Mouse (Mus musculus): Measurements from ENCODE around the gene Nup50. TPM values are rescaled to one million over a fixed set of nuclear protein-coding genes. Genes with fewer than 3 reads are reported as not detected.

Nup50 gene
- polyA plus RNA-seq, 1 experiment from 2014 or later = 42.5 TPM

- under 1% methylated on average over 54 of the region's 68 CpGs for WGBS
- no peak for DNase-seq (ENCODE audit: low spot score)
Observed at GRCm38 (mm10) chr15:84923508-84924181, 434 bp downstream of the Nup50 start.

GRCm38 (mm10) chr15:84924781-84925315 is 1.6 kb downstream of the Nup50 start:
- Histone ChIP-seq H3K27me3 (ENCODE audit: insufficient read depth, poor library complexity, severe bottlenecking) (no peaks in the 10 kb centered on the region), H3K4me3 (peak overlapping the region; percentile 96), H3K4me1 (peaks cover 23% of the 10 kb centered on the region), H3K9me3 (no peaks in the 10 kb centered on the region), H3K36me3 (peaks cover 31% of the 10 kb centered on the region), H3K27ac (no peak overlapping the region)
- no peak for DNase-seq (ENCODE audit: low spot score)
- 17% methylated on average over 9 of the region's 9 CpGs for WGBS

More at GRCm38 (mm10) chr15:84923508-84924181, 434 bp downstream of the Nup50 start:
- H3K4me1 ChIP-seq = peaks cover 23% of the 10 kb centered on the region
- H3K36me3 ChIP-seq = peaks cover 23% of the 10 kb centered on the region
- peak overlapping the region; percentile 96 for H3K4me3 ChIP-seq
- no peaks in the 10 kb centered on the region for H3K27me3 ChIP-seq (ENCODE audit: insufficient read depth, poor library complexity, severe bottlenecking)
- H3K27ac ChIP-seq = peak overlapping the region; percentile 99
- H3K9me3 ChIP-seq = no peaks in the 10 kb centered on the region

- 41% methylated on average over 1 of the region's 1 CpGs for WGBS
- Histone ChIP-seq H3K27ac (no peak overlapping the region), H3K27me3 (ENCODE audit: insufficient read depth, poor library complexity, severe bottlenecking) (no peaks in the 10 kb centered on the region), H3K36me3 (peaks cover 38% of the 10 kb centered on the region), H3K4me3 (peak overlapping the region; percentile 96), H3K4me1 (peaks cover 23% of the 10 kb centered on the region), H3K9me3 (no peaks in the 10 kb centered on the region)
- no peak for DNase-seq (ENCODE audit: low spot score)
Observed at GRCm38 (mm10) chr15:84925495-84926018, 2.3 kb downstream of the Nup50 start.

GRCm38 (mm10) chr15:84932351-84932750 is 9.1 kb downstream of the Nup50 start:
- Histone ChIP-seq H3K27ac (no peak overlapping the region), H3K36me3 (peaks cover 99% of the 10 kb centered on the region), H3K4me1 (no peaks in the 10 kb centered on the region), H3K27me3 (ENCODE audit: insufficient read depth, poor library complexity, severe bottlenecking) (no peaks in the 10 kb centered on the region), H3K4me3 (no peak overlapping the region), H3K9me3 (no peaks in the 10 kb centered on the region)
- WGBS = 67% methylated on average over 5 of the region's 5 CpGs
- no peak for DNase-seq (ENCODE audit: low spot score)

- Histone ChIP-seq H3K4me1 (peaks cover 7% of the 10 kb centered on the region; the same call in 1 of the 2 replicates), H3K36me3 (peaks cover 99% of the 10 kb centered on the region), H3K4me3 (no peak overlapping the region), H3K9me3 (no peaks in the 10 kb centered on the region), H3K27me3 (ENCODE audit: insufficient read depth, poor library complexity, severe bottlenecking) (no peaks in the 10 kb centered on the region), H3K27ac (no peak overlapping the region)
- DNase-seq (ENCODE audit: low spot score) = no peak
- 95% methylated on average over 16 of the region's 16 CpGs for WGBS
Observed at GRCm38 (mm10) chr15:84934901-84935300, 11.7 kb downstream of the Nup50 start.

GRCm38 (mm10) chr15:84940102-84940501 is 16.9 kb downstream of the Nup50 start:
- no peak for DNase-seq (ENCODE audit: low spot score)
- peaks cover 7% of the 10 kb centered on the region; the same call in 1 of the 2 replicates for H3K4me1 ChIP-seq
- H3K27ac ChIP-seq = no peak overlapping the region
- WGBS = 61% methylated on average over 12 of the region's 12 CpGs
- peaks cover 77% of the 10 kb centered on the region for H3K36me3 ChIP-seq
- H3K4me3 ChIP-seq = no peak overlapping the region
- no peaks in the 10 kb centered on the region for H3K9me3 ChIP-seq
- no peaks in the 10 kb centered on the region for H3K27me3 ChIP-seq (ENCODE audit: insufficient read depth, poor library complexity, severe bottlenecking)

GRCm38 (mm10) chr15:84942647-84943285 is 19.6 kb downstream of the Nup50 start:
- H3K27me3 ChIP-seq (ENCODE audit: insufficient read depth, poor library complexity, severe bottlenecking) = no peaks in the 10 kb centered on the region
- no peak overlapping the region for H3K27ac ChIP-seq
- H3K4me1 ChIP-seq = peaks cover 7% of the 10 kb centered on the region; the same call in 1 of the 2 replicates
- H3K9me3 ChIP-seq = no peaks in the 10 kb centered on the region
- no peak overlapping the region for H3K4me3 ChIP-seq
- 79% methylated on average over 11 of the region's 11 CpGs for WGBS
- DNase-seq (ENCODE audit: low spot score) = no peak
- peaks cover 54% of the 10 kb centered on the region for H3K36me3 ChIP-seq

- no peaks in the 10 kb centered on the region for H3K27me3 ChIP-seq (ENCODE audit: insufficient read depth, poor library complexity, severe bottlenecking)
Observed at GRCm38 (mm10) chr15:84944319-84944718, 21.1 kb downstream of the Nup50 start.

GRCm38 (mm10) chr15:84948990-84949389 is 25.8 kb downstream of the Nup50 start:
- DNase-seq (ENCODE audit: low spot score) = no peak
- peaks cover 54% of the 10 kb centered on the region for H3K36me3 ChIP-seq
- no peaks in the 10 kb centered on the region for H3K9me3 ChIP-seq
- H3K4me3 ChIP-seq = no peak overlapping the region
- no peaks in the 10 kb centered on the region for H3K27me3 ChIP-seq (ENCODE audit: insufficient read depth, poor library complexity, severe bottlenecking)
- no peak overlapping the region for H3K27ac ChIP-seq
- WGBS = 65% methylated on average over 14 of the region's 14 CpGs
- peaks cover 19% of the 10 kb centered on the region for H3K4me1 ChIP-seq

More at GRCm38 (mm10) chr15:84944319-84944718, 21.1 kb downstream of the Nup50 start:
- Histone ChIP-seq H3K27ac (no peak overlapping the region), H3K4me1 (peaks cover 10% of the 10 kb centered on the region), H3K36me3 (peaks cover 52% of the 10 kb centered on the region), H3K4me3 (no peak overlapping the region), H3K9me3 (no peaks in the 10 kb centered on the region)
- WGBS = 77% methylated on average over 5 of the region's 5 CpGs
- no peak for DNase-seq (ENCODE audit: low spot score)

GRCm38 (mm10) chr15:84950053-84950452 is 26.8 kb downstream of the Nup50 start:
- no peaks in the 10 kb centered on the region for H3K27me3 ChIP-seq (ENCODE audit: insufficient read depth, poor library complexity, severe bottlenecking)
- H3K9me3 ChIP-seq = no peaks in the 10 kb centered on the region
- DNase-seq (ENCODE audit: low spot score) = no peak
- no peak overlapping the region for H3K4me3 ChIP-seq
- 79% methylated on average over 4 of the region's 4 CpGs for WGBS
- peaks cover 60% of the 10 kb centered on the region for H3K36me3 ChIP-seq
- H3K4me1 ChIP-seq = peaks cover 21% of the 10 kb centered on the region
- H3K27ac ChIP-seq = no peak overlapping the region

- H3K9me3 ChIP-seq = no peaks in the 10 kb centered on the region
- H3K27me3 ChIP-seq (ENCODE audit: insufficient read depth, poor library complexity, severe bottlenecking) = no peaks in the 10 kb centered on the region
- no peak for DNase-seq (ENCODE audit: low spot score)
- H3K36me3 ChIP-seq = peaks cover 67% of the 10 kb centered on the region
- no peak overlapping the region for H3K27ac ChIP-seq
- no peak overlapping the region for H3K4me3 ChIP-seq
- 85% methylated on average over 11 of the region's 11 CpGs for WGBS
- H3K4me1 ChIP-seq = peaks cover 24% of the 10 kb centered on the region
Observed at GRCm38 (mm10) chr15:84953259-84953658, 30.0 kb downstream of the Nup50 start.

GRCm38 (mm10) chr15:84957851-84958250 is 34.6 kb downstream of the Nup50 start:
- H3K36me3 ChIP-seq = peaks cover 30% of the 10 kb centered on the region
- whole genome bisulfite sequencing = 41% methylated on average over 3 of the region's 3 CpGs
- DNase-seq (ENCODE audit: low spot score) = no peak

GRCm38 (mm10) chr15:84958331-84958730 is 35.1 kb downstream of the Nup50 start:
- Histone ChIP-seq H3K27me3 (ENCODE audit: insufficient read depth, poor library complexity, severe bottlenecking) (no peaks in the 10 kb centered on the region), H3K4me1 (peaks cover 11% of the 10 kb centered on the region; the same call in 1 of the 2 replicates), H3K27ac (no peak overlapping the region), H3K9me3 (no peaks in the 10 kb centered on the region), H3K4me3 (no peak overlapping the region), H3K36me3 (peaks cover 25% of the 10 kb centered on the region)
- no peak for DNase-seq (ENCODE audit: low spot score)
- WGBS = 94% methylated on average over 3 of the region's 3 CpGs

More at GRCm38 (mm10) chr15:84957851-84958250, 34.6 kb downstream of the Nup50 start:
- no peaks in the 10 kb centered on the region for H3K27me3 ChIP-seq (ENCODE audit: insufficient read depth, poor library complexity, severe bottlenecking)
- no peaks in the 10 kb centered on the region for H3K9me3 ChIP-seq
- H3K4me3 ChIP-seq = no peak overlapping the region
- no peak overlapping the region for H3K27ac ChIP-seq
- H3K4me1 ChIP-seq = peaks cover 15% of the 10 kb centered on the region

Data from heart, embryonic 10.5 days (tissue).